Mouse (Mus musculus) CH12.LX (cell line): Measurements from ENCODE around the gene Map7. TPM values are rescaled to one million over a fixed set of nuclear protein-coding genes. Genes with fewer than 3 reads are reported as not detected.
A peak's percentile ranks its signal among the peaks of the same experiment; 100 is the strongest.

ENCODE experiments used
- DNase-seq: peaks from one replicate; pipeline ENCODE4 v3.0.0-alpha.2; 2013; ENCODE audit errors: extremely low read depth
- H3K27ac ChIP-seq: 2 replicates; pipeline ENCODE4 v1.5.1; 2012; ENCODE audit warnings: low read depth, mild to moderate bottlenecking, control low read depth, moderate library complexity; ENCODE audit not compliant: insufficient read depth
- H3K27me3 ChIP-seq: replicated peaks from 2 replicates; pipeline ENCODE3; 2012; ENCODE audit warnings: inconsistent platforms
- H3K36me3 ChIP-seq, 2 experiments: replicated peaks in 1 of 2; 2 replicates each; pipeline versions ENCODE3 to v1.6.1; 2012; ENCODE audit warnings: inconsistent platforms in 1 of 2, low read length in 1 of 2, mild to moderate bottlenecking in 1 of 2, mixed read lengths in 1 of 2, moderate library complexity in 1 of 2; ENCODE audit not compliant: control insufficient read depth in 1 of 2, insufficient read depth in 1 of 2
- H3K4me1 ChIP-seq, 2 experiments: 2 replicates each; pipeline ENCODE4 v1.6.1; 2012; ENCODE audit warnings: inconsistent platforms in 1 of 2, moderate library complexity in 1 of 2; ENCODE audit not compliant: insufficient read depth in 2 of 2, control insufficient read depth in 1 of 2
- H3K4me2 ChIP-seq: 2 replicates; pipeline ENCODE4 v1.6.1; 2012; ENCODE audit warnings: low read depth, mild to moderate bottlenecking, control low read depth; ENCODE audit not compliant: poor library complexity, insufficient read depth, severe bottlenecking
- H3K4me3 ChIP-seq, 3 experiments: fragments of 150-350 bp in 1 of 3; sonication (generic) in 1 of 3; replicated peaks in 1 of 3; 2 replicates each; pipeline versions ENCODE3 to v1.5.1; 2011 to 2012; ENCODE audit warnings: low read depth in 2 of 3, low read length in 2 of 3, mild to moderate bottlenecking in 2 of 3, moderate library complexity in 2 of 3, control low read depth in 1 of 3, improper control_type of control experiment in 1 of 3, inconsistent platforms in 1 of 3, mixed read lengths in 1 of 3; ENCODE audit not compliant: poor library complexity in 1 of 3
- H3K79me2 ChIP-seq: replicated peaks from 2 replicates; pipeline ENCODE4 v1.6.1; 2012; ENCODE audit warnings: mild to moderate bottlenecking, moderate library complexity; ENCODE audit not compliant: control insufficient read depth, poor library complexity, insufficient read depth, severe bottlenecking; ENCODE audit errors: extremely low read depth
- H3K9ac ChIP-seq: 2 replicates; pipeline ENCODE4 v1.6.1; 2012; ENCODE audit warnings: low read depth, mild to moderate bottlenecking, control low read depth, moderate library complexity; ENCODE audit not compliant: insufficient read depth
- H3K9me3 ChIP-seq: replicated peaks from 2 replicates; pipeline ENCODE3; 2012; ENCODE audit warnings: low read length, inconsistent platforms, mixed read lengths
- CHD2 ChIP-seq: IDR thresholded peaks from 2 replicates; pipeline ENCODE4 v1.6.1; 2011; ENCODE audit warnings: low read length, improper control_type of control experiment
- CTCF ChIP-seq, 2 experiments: IDR thresholded peaks in 1 of 2; conservative IDR thresholded peaks in 1 of 2; 2 replicates each; pipeline ENCODE4 v1.5.1; 2011 to 2012; ENCODE audit warnings: low read depth in 2 of 2, low read length in 2 of 2, improper control_type of control experiment in 1 of 2, inconsistent platforms in 1 of 2, mild to moderate bottlenecking in 1 of 2, moderate library complexity in 1 of 2
- ELF1 ChIP-seq: IDR thresholded peaks from 2 replicates; pipeline ENCODE4 v1.6.1; 2014; ENCODE audit warnings: low read depth, mild to moderate bottlenecking, inconsistent platforms, low read length, improper control_type of control experiment
- EP300 ChIP-seq: IDR thresholded peaks from 2 replicates; pipeline ENCODE4 v1.6.1; 2011; ENCODE audit warnings: low read length, improper control_type of control experiment
- GABPA ChIP-seq: IDR thresholded peaks from 2 replicates; pipeline ENCODE4 v1.6.1; 2012; ENCODE audit warnings: low read depth, low read length, improper control_type of control experiment, inconsistent platforms; ENCODE audit not compliant: insufficient replicate concordance
- KAT2A ChIP-seq: IDR thresholded peaks from 2 replicates; pipeline ENCODE4 v1.6.1; 2012; ENCODE audit warnings: low read length, improper control_type of control experiment, inconsistent platforms; ENCODE audit not compliant: insufficient replicate concordance
- MAX ChIP-seq: IDR thresholded peaks from 2 replicates; pipeline ENCODE4 v1.6.1; 2011; ENCODE audit warnings: low read length, improper control_type of control experiment
- MAZ ChIP-seq: IDR thresholded peaks from 2 replicates; pipeline ENCODE4 v1.6.1; 2012; ENCODE audit warnings: low read depth, mild to moderate bottlenecking, inconsistent platforms, low read length, improper control_type of control experiment, moderate library complexity
- MXI1 ChIP-seq: IDR thresholded peaks from 2 replicates; pipeline ENCODE4 v1.6.1; 2011; ENCODE audit warnings: mild to moderate bottlenecking, low read depth, low read length, improper control_type of control experiment
- MYC ChIP-seq: IDR thresholded peaks from 2 replicates; pipeline ENCODE4 v1.6.1; 2011; ENCODE audit warnings: low read depth, mild to moderate bottlenecking, improper control_type of control experiment, low read length
- NELFE ChIP-seq: IDR thresholded peaks from 2 replicates; pipeline ENCODE4 v1.6.1; 2011; ENCODE audit warnings: low read depth, low read length, improper control_type of control experiment
- POLR2A ChIP-seq: IDR thresholded peaks from 2 replicates; pipeline ENCODE4 v1.6.1; 2011; ENCODE audit warnings: low read depth, mild to moderate bottlenecking, improper control_type of control experiment, low read length
- RAD21 ChIP-seq: IDR thresholded peaks from 2 replicates; pipeline ENCODE4 v1.6.1; 2011; ENCODE audit warnings: low read depth, mild to moderate bottlenecking, low read length, improper control_type of control experiment, moderate library complexity
- RCOR1 ChIP-seq: conservative IDR thresholded peaks from 2 replicates; pipeline ENCODE4 v1.6.1; 2012; ENCODE audit warnings: low read depth, mild to moderate bottlenecking, inconsistent platforms, low read length, improper control_type of control experiment
- SIN3A ChIP-seq: IDR thresholded peaks from 2 replicates; pipeline ENCODE4 v1.6.1; 2012; ENCODE audit warnings: low read length, improper control_type of control experiment, inconsistent platforms
- SMC3 ChIP-seq: IDR thresholded peaks from 2 replicates; pipeline ENCODE4 v1.6.1; 2011; ENCODE audit warnings: low read depth, low read length, improper control_type of control experiment
- TBP ChIP-seq: conservative IDR thresholded peaks from 2 replicates; pipeline ENCODE4 v1.6.1; 2011; ENCODE audit warnings: low read depth, low read length, improper control_type of control experiment
- TCF12 ChIP-seq: IDR thresholded peaks from 2 replicates; pipeline ENCODE4 v1.6.1; 2014; ENCODE audit warnings: low read depth, mild to moderate bottlenecking, inconsistent platforms, low read length, improper control_type of control experiment
- UBTF ChIP-seq: IDR thresholded peaks from 2 replicates; pipeline ENCODE4 v1.6.1; 2012; ENCODE audit warnings: low read depth, mild to moderate bottlenecking, inconsistent platforms, low read length, improper control_type of control experiment, moderate library complexity
- USF1 ChIP-seq: IDR thresholded peaks from 2 replicates; pipeline ENCODE4 v1.6.1; 2014; ENCODE audit warnings: low read depth, mild to moderate bottlenecking, inconsistent platforms, low read length, improper control_type of control experiment
- ZC3H11A ChIP-seq: IDR thresholded peaks from 2 replicates; pipeline ENCODE4 v1.6.1; 2012; ENCODE audit warnings: low read depth, mild to moderate bottlenecking, inconsistent platforms, low read length, improper control_type of control experiment
- ZKSCAN1 ChIP-seq: IDR thresholded peaks from 2 replicates; pipeline ENCODE4 v1.6.1; 2012; ENCODE audit warnings: low read depth, inconsistent platforms, low read length, improper control_type of control experiment, borderline replicate concordance
- ZMIZ1 ChIP-seq: IDR thresholded peaks from 2 replicates; pipeline ENCODE4 v1.6.1; 2012; ENCODE audit warnings: low read depth, mild to moderate bottlenecking, inconsistent platforms, low read length, improper control_type of control experiment
- dilution Hi-C: fragments of 300-500 bp; cut with MboI; formaldehyde crosslinking; loops from 2 replicates; pipeline ENCODE4 v1.14.3; 2020; ENCODE audit warnings: low sequenced_read_pairs; ENCODE audit not compliant: extremely low pct_unique_long_range_greater_than_20kb, extremely low pct_ligation_motif_present
- in situ Hi-C: fragments of 300-500 bp; cut with MboI; formaldehyde crosslinking; loops from 3 replicates; pipeline ENCODE4 v1.14.3; 2019; ENCODE audit warnings: low sequenced_read_pairs, low pct_ligation_motif_present, low pct_unique_long_range_greater_than_20kb, mixed read lengths
- polyA plus RNA-seq: library from polyadenylated mRNA; unstranded; fragments of >175 nt; gene quantifications from 2 replicates; pipeline ENCODE4 v1.2.1, GENCODE M21; 2012; ENCODE audit warnings: low read depth; ENCODE audit not compliant: insufficient read length
- total RNA-seq, 2 experiments: library from RNA; depleted of rRNA; stranded (reverse); fragments of 300-350 nt in 1 of 2; fragments of >200 nt in 1 of 2; gene quantifications; 2 replicates each; pipeline ENCODE4 v1.2.3; 2012 to 2014

Gene Map7
- total and polyA plus RNA-seq, 3 experiments, result 7.4 to 31.1 (median 21.6) TPM

- no peak overlapping the region for H3K27ac ChIP-seq
- H3K79me2 ChIP-seq, result no peaks in the 10 kb centered on the region
- in situ Hi-C loops (no loop called here), dilution Hi-C loops (no loop called here)
- no peaks in the 10 kb centered on the region for H3K4me1 ChIP-seq
- no peaks in the 10 kb centered on the region for H3K27me3 ChIP-seq
- H3K9me3 ChIP-seq, result no peaks in the 10 kb centered on the region
- DNase-seq, result no peak
- H3K36me3 ChIP-seq, result peaks cover 73 to 93% of the 10 kb centered on the region in 2 experiments
- no peak overlapping the region for H3K4me2 ChIP-seq
- H3K9ac ChIP-seq, result no peak overlapping the region
- no peak overlapping the region for H3K4me3 ChIP-seq
- no peak for TF ChIP-seq EP300
- TF ChIP-seq POLR2A, result no peak
- TF ChIP-seq RAD21, result no peak
- TF ChIP-seq USF1, result no peak
- TF ChIP-seq TBP, result no peak
- TF ChIP-seq MYC, result no peak
- TF ChIP-seq ZMIZ1, result no peak
- TF ChIP-seq NELFE, result no peak
- TF ChIP-seq GABPA, result no peak
- no peak for TF ChIP-seq KAT2A
- no peak for TF ChIP-seq CHD2
- no peak for TF ChIP-seq MAX
- no peak for TF ChIP-seq SMC3
- no peak for TF ChIP-seq TCF12
- TF ChIP-seq CTCF (conservative IDR thresholded peaks at IDR 0.05 in 1 of 2, IDR thresholded peaks at IDR 0.05 in 1 of 2; ENCODE audit: low read depth in 2 of 2, low read length in 2 of 2), result no peak
Observed at GRCm38 (mm10) chr10:20123401-20123800, 24.9 kb upstream of the Map7 start.

- Histone ChIP-seq H3K4me1 (no peaks in the 10 kb centered on the region), H3K9ac (no peak overlapping the region), H3K4me3 (no peak overlapping the region), H3K36me3 (peaks cover 71 to 92% of the 10 kb centered on the region in 2 experiments), H3K27me3 (no peaks in the 10 kb centered on the region), H3K9me3 (no peaks in the 10 kb centered on the region), H3K79me2 (no peaks in the 10 kb centered on the region), H3K27ac (no peak overlapping the region), H3K4me2 (no peak overlapping the region)
- in situ Hi-C loops, result no loop called here
- no peak for DNase-seq
- TF ChIP-seq ZKSCAN1 (no peak), RCOR1 (no peak)
- dilution Hi-C loops, result no loop called here
Observed at GRCm38 (mm10) chr10:20124576-20124975, 23.7 kb upstream of the Map7 start.

- TF ChIP-seq CTCF (conservative IDR thresholded peaks at IDR 0.05 in 1 of 2, IDR thresholded peaks at IDR 0.05 in 1 of 2; ENCODE audit: low read depth in 2 of 2, low read length in 2 of 2), result peak; percentile 86 to 98
- no peak for TF ChIP-seq GABPA
- TF ChIP-seq MYC, result 0 out of 2 replicates have a peak, but pooled peaks have one; percentile 38
- no peak for TF ChIP-seq MAZ
- TF ChIP-seq EP300, result no peak
- TF ChIP-seq UBTF, result no peak
- TF ChIP-seq KAT2A, result no peak
- TF ChIP-seq SMC3, result peak; percentile 68
- 0 out of 2 replicates have a peak, but pooled peaks have one; percentile 25 for TF ChIP-seq SIN3A
- no peak for TF ChIP-seq MXI1
- 0 out of 2 replicates have a peak, but pooled peaks have one; percentile 21 for TF ChIP-seq ZC3H11A
- TF ChIP-seq RAD21, result peak; percentile 83
- no peak for TF ChIP-seq TCF12
- TF ChIP-seq ELF1, result no peak
- TF ChIP-seq, all 38 proteins: peak for 6
- no peaks in the 10 kb centered on the region for H3K9me3 ChIP-seq
- in situ Hi-C loops (loop anchor here (25.0 kb wide), 1 partner anchor 388 kb away; no protein-coding TSS in a partner anchor), dilution Hi-C loops (no loop called here)
- H3K4me2 ChIP-seq, result no peak overlapping the region
- no peak overlapping the region for H3K4me3 ChIP-seq
- peaks cover 70 to 92% of the 10 kb centered on the region in 2 experiments for H3K36me3 ChIP-seq
- H3K27ac ChIP-seq, result no peak overlapping the region
- H3K27me3 ChIP-seq, result no peaks in the 10 kb centered on the region
- H3K9ac ChIP-seq, result no peak overlapping the region
- DNase-seq, result peak; percentile 50
- no peaks in the 10 kb centered on the region for H3K79me2 ChIP-seq
- H3K4me1 ChIP-seq, result no peaks in the 10 kb centered on the region
Observed at GRCm38 (mm10) chr10:20125226-20125625, 23.0 kb upstream of the Map7 start.
